Mouse (Mus musculus): ENCODE data around the gene Slc41a1. TPM values are rescaled to one million over a fixed set of nuclear protein-coding genes. Genes with fewer than 3 reads are reported as not detected.

Slc41a1 gene
- polyA plus RNA-seq, 1 experiment from 2014 or later, result 7.7 TPM

- peak; percentile 32 for DNase-seq (ENCODE audit: low spot score)
Measured at GRCm38 (mm10) chr1:131824528-131825181, 2.6 kb upstream of the Slc41a1 start.

- peak; percentile 97 for DNase-seq (ENCODE audit: low spot score)
Measured at GRCm38 (mm10) chr1:131827787-131828258, 530 bp downstream of the Slc41a1 start.

- DNase-seq (ENCODE audit: low spot score), result no peak
Measured at GRCm38 (mm10) chr1:131828297-131829126, 1.2 kb downstream of the Slc41a1 start.

GRCm38 (mm10) chr1:131829279-131829678, 2.0 kb downstream of the Slc41a1 start:
- no peak for DNase-seq (ENCODE audit: low spot score)

- no peak for DNase-seq (ENCODE audit: low spot score)
Measured at GRCm38 (mm10) chr1:131830561-131830960, 3.3 kb downstream of the Slc41a1 start.

- no peak for DNase-seq (ENCODE audit: low spot score)
Measured at GRCm38 (mm10) chr1:131830971-131831641, 3.8 kb downstream of the Slc41a1 start.

GRCm38 (mm10) chr1:131837035-131837434, 9.7 kb downstream of the Slc41a1 start:
- no peak for DNase-seq (ENCODE audit: low spot score)

GRCm38 (mm10) chr1:131838542-131838941, 11.2 kb downstream of the Slc41a1 start:
- DNase-seq (ENCODE audit: low spot score), result no peak

- DNase-seq (ENCODE audit: low spot score), result no peak
Measured at GRCm38 (mm10) chr1:131839279-131839678, 12.0 kb downstream of the Slc41a1 start.

GRCm38 (mm10) chr1:131842221-131842620, 14.9 kb downstream of the Slc41a1 start:
- DNase-seq (ENCODE audit: low spot score), result no peak

GRCm38 (mm10) chr1:131843758-131844157, 16.5 kb downstream of the Slc41a1 start:
- no peak for DNase-seq (ENCODE audit: low spot score)

GRCm38 (mm10) chr1:131844883-131845282, 17.6 kb downstream of the Slc41a1 start:
- no peak for DNase-seq (ENCODE audit: low spot score)

- DNase-seq (ENCODE audit: low spot score), result peak; percentile 24
Measured at GRCm38 (mm10) chr1:131846255-131846654, 19.0 kb downstream of the Slc41a1 start.

- DNase-seq (ENCODE audit: low spot score), result no peak
Measured at GRCm38 (mm10) chr1:131861811-131862210, 34.5 kb downstream of the Slc41a1 start.

- no peak for DNase-seq (ENCODE audit: low spot score)
Measured at GRCm38 (mm10) chr1:131865596-131865995, 38.3 kb downstream of the Slc41a1 start.

- no peak for DNase-seq (ENCODE audit: low spot score)
Measured at GRCm38 (mm10) chr1:131866304-131866999, 39.2 kb downstream of the Slc41a1 start.

- peak; percentile 95 for DNase-seq (ENCODE audit: low spot score)
Measured at GRCm38 (mm10) chr1:131867093-131867945, 40.0 kb downstream of the Slc41a1 start, which contains the start of gene Rab29. Rab29 (plus strand) TSS chr1:131867224.

- DNase-seq (ENCODE audit: low spot score), result peak; percentile 9
Measured at GRCm38 (mm10) chr1:131867946-131868290, 40.6 kb downstream of the Slc41a1 start.

GRCm38 (mm10) chr1:131869561-131869960, 42.3 kb downstream of the Slc41a1 start:
- no peak for DNase-seq (ENCODE audit: low spot score)

GRCm38 (mm10) chr1:131872856-131873255, 45.6 kb downstream of the Slc41a1 start:
- DNase-seq (ENCODE audit: low spot score), result no peak

All from thymus, postnatal 0 days (tissue).